Mouse (Mus musculus) heart, embryonic 12.5 days (tissue): ENCODE results near the gene Aig1. TPM values are rescaled to one million over a fixed set of nuclear protein-coding genes. Genes with fewer than 3 reads are reported as not detected.

Experiments used
- ATAC-seq: fragments of 200-750 bp; cut with Nextera tagmentation; 2 replicates; pipeline ENCODE4 v1.8.0; 2017; ENCODE audit warnings: moderate TSS enrichment, moderate library complexity; ENCODE audit not compliant: insufficient number of reproducible peaks, low FRiP score
- H3K27ac ChIP-seq: fragments of 300-500 bp; sonication (generic); 2 replicates; pipeline ENCODE4 v1.5.1; 2016; ENCODE audit warnings: mild to moderate bottlenecking, moderate library complexity; ENCODE audit not compliant: poor library complexity, severe bottlenecking
- H3K27me3 ChIP-seq: fragments of 300-500 bp; sonication (generic); replicated peaks from 2 replicates; pipeline ENCODE4 v1.6.1; 2016; ENCODE audit warnings: mild to moderate bottlenecking, moderate library complexity
- H3K36me3 ChIP-seq: fragments of 300-500 bp; sonication (generic); 2 replicates; pipeline ENCODE4 v1.6.1; 2016; ENCODE audit warnings: mild to moderate bottlenecking, moderate library complexity
- H3K4me1 ChIP-seq: fragments of 300-500 bp; sonication (generic); replicated peaks from 2 replicates; pipeline ENCODE4 v1.6.1; 2016; ENCODE audit warnings: mild to moderate bottlenecking
- H3K4me2 ChIP-seq: fragments of 300-500 bp; sonication (generic); 2 replicates; pipeline ENCODE4 v1.6.1; 2016; ENCODE audit warnings: mild to moderate bottlenecking, moderate library complexity
- H3K4me3 ChIP-seq: fragments of 300-500 bp; sonication (generic); 2 replicates; pipeline ENCODE4 v1.5.1; 2016; ENCODE audit warnings: mild to moderate bottlenecking
- H3K9ac ChIP-seq: fragments of 300-500 bp; sonication (generic); 2 replicates; pipeline ENCODE4 v1.6.1; 2016; ENCODE audit warnings: mild to moderate bottlenecking, moderate library complexity
- H3K9me3 ChIP-seq: fragments of 300-500 bp; sonication (generic); replicated peaks from 2 replicates; pipeline ENCODE4 v1.6.1; 2016; ENCODE audit warnings: mild to moderate bottlenecking, moderate library complexity
- WGBS: fragments of 180-500 bp; shearing (Covaris S2); methylation state at CpG from one replicate; pipeline ENCODE4 v1.1.7; 2016; 5-methylcytosine and 5-hydroxymethylcytosine counted together
- polyA plus RNA-seq: library from polyadenylated mRNA; unstranded; fragments of >200 nt; fragmentation: Nextera tagmentation; extraction: Ambion mirVana; gene quantifications from 2 replicates; pipeline ENCODE4 v1.2.1, GENCODE M21; 2016

Gene Aig1
- polyA plus RNA-seq, 1 experiment from 2014 or later = 46.6 TPM

DNA sequence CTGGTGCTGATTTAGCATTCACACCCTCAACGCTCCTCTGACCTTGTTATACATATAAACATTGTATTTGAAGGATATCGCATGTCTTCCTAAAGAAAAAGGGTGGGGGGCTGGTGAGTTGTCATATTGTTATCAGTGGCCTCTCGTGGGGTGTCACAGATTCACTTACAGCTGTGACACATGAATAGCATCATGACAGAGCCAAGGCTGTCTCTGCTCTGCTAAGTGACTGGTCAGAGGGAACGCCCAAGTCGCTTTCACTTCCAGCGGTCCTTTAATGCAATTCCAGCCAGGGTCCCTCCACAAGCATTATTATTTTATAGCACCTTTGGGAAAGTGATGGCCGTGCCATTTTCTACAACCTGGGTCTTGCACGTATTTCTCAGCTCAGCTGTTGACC, 271.3 kb downstream of the Aig1 start:
- H3K36me3 ChIP-seq = no peaks in the 10 kb centered on the region
- H3K9ac ChIP-seq = no peak overlapping the region
- ATAC-seq = no peak
- 0 out of 2 replicates have a peak, but pooled peaks cover 12% of the 10 kb centered on the region for H3K9me3 ChIP-seq
- H3K27me3 ChIP-seq = no peaks in the 10 kb centered on the region
- no peaks in the 10 kb centered on the region for H3K4me1 ChIP-seq
- H3K4me2 ChIP-seq = no peak overlapping the region
- WGBS = 77% methylated on average over 8 of the region's 8 CpGs
- no peak overlapping the region for H3K27ac ChIP-seq
- no peak overlapping the region for H3K4me3 ChIP-seq

Other genes starting within 250 kb of the Aig1 start
- 5.3 and 5.8 TPM in 2 replicates for gene Hivep2, start 97.1 kb upstream of the Aig1 start, polyA plus RNA-seq